Mouse (Mus musculus) retina, postnatal 7 days (tissue): ENCODE measurements around the gene Gtf2e1.

Source experiments
- DNase-seq: peaks from one replicate; pipeline ENCODE4 v3.0.0-alpha.2; 2012; ENCODE audit warnings: low read depth, low spot score

Gene Gtf2e1

GRCm38 (mm10) chr16:37539611-37540580 lies at the start of gene Gtf2e1, which contains the start of gene Rabl3:
TSS of gene Gtf2e1 (minus strand) at chr16:37539789.
TSS of gene Rabl3 (plus strand) at chr16:37539885.
- DNase-seq: peak; percentile 98

- no peak for DNase-seq
Measured at GRCm38 (mm10) chr16:37585129-37585563, 45.6 kb upstream of the Gtf2e1 start.

GRCm38 (mm10) chr16:37584218-37585035 lies 44.8 kb upstream of the Gtf2e1 start:
- DNase-seq: peak; percentile 31

- DNase-seq: no peak
Measured at GRCm38 (mm10) chr16:37583801-37584200, 44.2 kb upstream of the Gtf2e1 start.

- DNase-seq: no peak
Measured at GRCm38 (mm10) chr16:37583306-37583705, 43.7 kb upstream of the Gtf2e1 start.

- no peak for DNase-seq
Measured at GRCm38 (mm10) chr16:37581901-37582300, 42.3 kb upstream of the Gtf2e1 start.

- no peak for DNase-seq
Measured at GRCm38 (mm10) chr16:37580651-37581050, 41.1 kb upstream of the Gtf2e1 start.

- DNase-seq: no peak
Measured at GRCm38 (mm10) chr16:37579994-37580393, 40.4 kb upstream of the Gtf2e1 start, which contains the start of gene Hgd. TSS of gene Hgd (plus strand) at chr16:37580153.

- no peak for DNase-seq
Measured at GRCm38 (mm10) chr16:37579591-37579990, 40.0 kb upstream of the Gtf2e1 start.

- DNase-seq: no peak
Measured at GRCm38 (mm10) chr16:37575325-37575724, 35.7 kb upstream of the Gtf2e1 start.

GRCm38 (mm10) chr16:37573061-37573460 lies 33.5 kb upstream of the Gtf2e1 start:
- DNase-seq: no peak

- DNase-seq: no peak
Measured at GRCm38 (mm10) chr16:37572117-37572754, 32.6 kb upstream of the Gtf2e1 start.

- DNase-seq: no peak
Measured at GRCm38 (mm10) chr16:37571554-37571953, 32.0 kb upstream of the Gtf2e1 start.

GRCm38 (mm10) chr16:37567113-37568050 lies 27.8 kb upstream of the Gtf2e1 start:
- DNase-seq: no peak

GRCm38 (mm10) chr16:37566107-37566506 lies 26.5 kb upstream of the Gtf2e1 start:
- no peak for DNase-seq

GRCm38 (mm10) chr16:37565117-37565516 lies 25.5 kb upstream of the Gtf2e1 start:
- no peak for DNase-seq

GRCm38 (mm10) chr16:37562961-37563360 lies 23.4 kb upstream of the Gtf2e1 start:
- DNase-seq: no peak

- DNase-seq: no peak
Measured at GRCm38 (mm10) chr16:37562414-37562813, 22.8 kb upstream of the Gtf2e1 start.

- DNase-seq: no peak
Measured at GRCm38 (mm10) chr16:37552824-37553223, 13.2 kb upstream of the Gtf2e1 start.

- DNase-seq: no peak
Measured at GRCm38 (mm10) chr16:37550981-37551380, 11.4 kb upstream of the Gtf2e1 start.
